Mouse (Mus musculus) heart, postnatal 14 days (tissue): ENCODE measurements around the gene Tle6. TPM values are rescaled to one million over a fixed set of nuclear protein-coding genes. Genes with fewer than 3 reads are reported as not detected.

ENCODE experiments used
- DNase-seq, 2 experiments: peaks; one replicate each; pipeline ENCODE4 v3.0.0; 2021 to 2022
- intact Hi-C: fragments of 180-260 bp; cut with DNase I; formaldehyde crosslinking; loops from one replicate; pipeline ENCODE4 v1.15.1; 2025
- total RNA-seq, 2 experiments: library from RNA; stranded (reverse); gene quantifications; 2 replicates each; pipeline ENCODE4 v1.2.3; 2021

Gene Tle6
- total RNA-seq, 2 experiments from 2014 or later = 8.0 to 10.2 TPM

GRCm38 (mm10) chr10:81548944-81549343, 51.9 kb downstream of the Tle6 start:
- intact Hi-C loops = loop anchor here (10.0 kb wide), 1 partner anchor 164 kb away; the partner anchor contains the start of genes Dohh, Gm48551 and Gm48552
- no peak for DNase-seq

- no peak for DNase-seq
- intact Hi-C loops = loop anchor here (10.0 kb wide), 1 partner anchor 162 kb away; the partner anchor contains the start of genes Dohh, Gm48551 and Gm48552
Observed at GRCm38 (mm10) chr10:81546788-81547571, 53.9 kb downstream of the Tle6 start.

DNA sequence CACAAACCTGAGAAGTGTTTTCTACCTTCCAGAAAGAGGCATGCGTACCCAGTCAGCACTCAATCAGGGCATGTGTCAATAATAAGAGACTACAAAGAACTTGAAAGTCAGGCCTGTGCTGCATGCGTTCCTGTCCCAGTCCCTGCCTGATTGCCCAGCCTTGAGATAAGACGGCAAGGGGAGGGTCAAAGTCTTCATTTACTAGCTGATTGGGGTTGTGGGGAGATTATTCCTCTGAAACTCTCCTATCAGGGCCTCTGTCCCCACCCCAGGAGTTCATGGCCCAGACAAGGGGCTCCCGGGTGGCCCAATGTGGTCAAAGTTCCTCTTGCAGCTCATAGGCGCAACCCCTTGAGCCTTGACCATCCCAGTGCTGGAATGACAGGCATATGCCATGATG, 54.5 kb downstream of the Tle6 start:
- DNase-seq = no peak
- intact Hi-C loops = loop anchor here (10.0 kb wide), 1 partner anchor 162 kb away; the partner anchor contains the start of genes Dohh, Gm48551 and Gm48552

GRCm38 (mm10) chr10:81545161-81545747, 55.6 kb downstream of the Tle6 start, which contains the start of gene Gna11:
Gene Gna11 (minus strand): TSS chr10:81545190.
- intact Hi-C loops = loop anchor here (10.0 kb wide), 1 partner anchor 160 kb away; the partner anchor contains the start of genes Dohh, Gm48551 and Gm48552

GRCm38 (mm10) chr10:81544296-81545160, 56.3 kb downstream of the Tle6 start:
- DNase-seq = no peak
- intact Hi-C loops = loop anchor here (10.0 kb wide), 1 partner anchor 160 kb away; the partner anchor contains the start of genes Dohh, Gm48551 and Gm48552

More at GRCm38 (mm10) chr10:81545161-81545747, 55.6 kb downstream of the Tle6 start, which contains the start of gene Gna11:
- peak; percentile 100 for DNase-seq

DNA sequence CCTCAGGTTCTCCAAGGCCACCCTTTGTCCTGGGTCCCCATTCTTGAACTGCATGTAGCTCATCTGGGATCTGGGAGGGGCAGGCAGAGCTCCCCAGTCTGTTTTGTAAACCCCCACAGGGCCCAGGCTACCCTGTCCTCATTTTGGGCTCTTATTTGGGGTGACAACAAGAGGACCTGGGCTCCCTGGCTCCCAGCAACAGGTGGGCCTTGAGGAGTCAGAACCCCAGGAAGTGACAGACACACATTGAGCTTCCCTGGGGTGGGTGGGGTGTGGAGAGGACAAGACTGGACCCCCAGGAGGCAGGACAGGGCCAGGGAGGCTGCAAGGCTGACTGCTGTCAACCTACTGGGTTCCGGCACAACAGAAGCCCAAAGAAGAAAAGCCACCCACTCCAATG, 57.2 kb downstream of the Tle6 start:
- intact Hi-C loops = loop anchor here (10.0 kb wide), 1 partner anchor 159 kb away; the partner anchor contains the start of genes Dohh, Gm48551 and Gm48552
- no peak for DNase-seq

DNA sequence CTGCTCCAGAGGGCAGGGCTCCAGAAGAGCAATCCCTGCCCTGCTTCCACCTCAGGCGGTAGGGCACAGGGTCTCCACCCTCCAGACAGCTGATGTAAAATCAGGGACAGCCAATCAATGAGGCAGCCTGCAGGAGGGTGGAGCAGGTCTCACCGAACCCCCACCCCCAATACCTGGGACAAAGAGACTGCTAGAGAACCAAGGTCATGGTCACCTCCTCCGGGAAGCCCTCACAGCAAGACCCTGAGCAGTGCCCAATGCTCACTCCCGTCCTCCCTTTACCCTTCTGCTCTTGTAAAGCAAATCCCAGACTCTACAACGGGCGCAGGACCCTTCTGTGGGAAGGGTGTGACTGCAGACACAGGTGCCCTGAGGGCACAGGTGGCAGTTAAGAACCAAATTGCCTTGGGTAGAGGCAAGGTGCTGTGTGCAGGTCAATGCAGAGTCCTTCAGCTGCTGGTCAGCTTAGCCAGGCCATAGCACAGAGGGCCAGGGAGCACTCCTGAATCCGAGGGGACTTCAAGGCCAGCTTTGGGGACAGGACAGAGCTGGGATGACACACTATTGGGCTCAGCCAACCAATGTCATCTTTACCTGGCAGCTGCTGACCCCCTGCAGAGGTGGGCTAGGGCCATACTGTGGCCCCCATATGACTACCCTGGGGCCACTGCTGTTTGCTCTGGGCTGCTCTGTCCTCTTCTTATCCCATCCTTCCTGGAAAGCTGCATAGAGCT, 58.0 kb downstream of the Tle6 start:
- intact Hi-C loops = loop anchor here (10.0 kb wide), 1 partner anchor 158 kb away; the partner anchor contains the start of genes Dohh, Gm48551 and Gm48552
- no peak for DNase-seq

- peak; percentile 75 to 80 for DNase-seq
- intact Hi-C loops = loop anchor here (10.0 kb wide), 1 partner anchor 157 kb away; the partner anchor contains the start of genes Dohh, Gm48551 and Gm48552
Observed at GRCm38 (mm10) chr10:81541803-81542202, 59.1 kb downstream of the Tle6 start.

DNA sequence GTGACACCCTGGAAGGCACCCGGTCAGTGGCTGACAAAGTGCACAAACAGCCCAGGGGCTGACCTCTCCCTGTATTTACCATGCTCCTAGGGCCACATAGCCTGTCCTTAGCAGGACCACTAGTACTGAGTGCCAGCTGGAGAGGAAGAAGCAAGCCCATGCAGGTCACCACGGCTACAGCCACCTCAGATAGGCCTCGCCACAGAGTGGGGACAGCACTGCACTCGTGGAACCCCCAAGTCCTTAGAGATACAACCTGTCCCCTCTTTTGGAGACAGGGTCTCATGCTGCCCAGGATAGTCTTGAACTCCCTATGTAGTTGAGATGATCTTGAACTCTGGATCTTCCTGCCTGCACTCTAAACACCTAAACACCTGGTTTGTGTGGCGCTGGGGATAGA, 59.5 kb downstream of the Tle6 start:
- DNase-seq = no peak
- intact Hi-C loops = loop anchor here (10.0 kb wide), 1 partner anchor 157 kb away; the partner anchor contains the start of genes Dohh, Gm48551 and Gm48552

Other genes starting within 250 kb of the Tle6 start
- gene Mfsd12, start 243.6 kb downstream of the Tle6 start, total RNA-seq = 10 to 100 TPM; 11.7 to 14.3 TPM
- 1 to 10 TPM; 1.2 to 1.3 TPM for gene 4930404N11Rik, start 235.3 kb downstream of the Tle6 start, total RNA-seq
- 10 to 100 TPM; 30.5 to 32.7 TPM for gene Fzr1, start 222.6 kb downstream of the Tle6 start, total RNA-seq
- 10 to 100 TPM; 47.6 to 55.3 TPM for gene Dohh, start 216.6 kb downstream of the Tle6 start, total RNA-seq
- gene Gm48551, start 216.6 kb downstream of the Tle6 start, total RNA-seq = under 1 TPM; 0.51 to 0.84 TPM
- gene Gm48552, start 212.1 kb downstream of the Tle6 start, total RNA-seq = under 1 TPM; 0.65 to 0.83 TPM
- 1 to 10 TPM; 1.9 to 2.0 TPM for gene Smim24, start 208.0 kb downstream of the Tle6 start, total RNA-seq
- 100 to 1,000 TPM; 133 TPM for gene Nfic, start 145.4 kb downstream of the Tle6 start, total RNA-seq
- under 1 TPM; 0.15 to 0.19 TPM for gene Celf5, start 118.4 kb downstream of the Tle6 start, total RNA-seq
- 10 to 100 TPM; 55.4 to 62.0 TPM for gene Ncln, start 104.7 kb downstream of the Tle6 start, total RNA-seq
- 1 to 10 TPM in 1 of 2 experiments, under 1 TPM in 1; 0.96 to 1.2 TPM for gene S1pr4, start 100.9 kb downstream of the Tle6 start, total RNA-seq
- gene Gna15, start 76.8 kb downstream of the Tle6 start, total RNA-seq = under 1 TPM; 0.73 to 0.76 TPM
- 10 to 100 TPM; 50.6 to 51.6 TPM for gene Gna11, start 55.9 kb downstream of the Tle6 start, total RNA-seq
- gene Aes, start 41.6 kb downstream of the Tle6 start, total RNA-seq = 100 to 1,000 TPM; 900 to 948 TPM
- 10 to 100 TPM in 1 of 2 experiments, 1 to 10 TPM in 1; 9.4 to 11.2 TPM for gene Tle2, start 26.5 kb downstream of the Tle6 start, total RNA-seq
- gene BC025920, start 5.2 kb upstream of the Tle6 start, total RNA-seq = 1 to 10 TPM; 1.8 to 2.2 TPM
- 10 to 100 TPM; 10.7 to 11.0 TPM for gene Sirt6, start 26.7 kb upstream of the Tle6 start, total RNA-seq
- gene Ankrd24, start 27.5 kb upstream of the Tle6 start, total RNA-seq = 10 to 100 TPM in 1 of 2 experiments, 1 to 10 TPM in 1; 9.4 to 10.9 TPM
- gene Gm10778, start 48.0 kb upstream of the Tle6 start, total RNA-seq = 1 to 10 TPM; 2.6 to 2.7 TPM
- gene Zfp433, start 103.8 kb upstream of the Tle6 start, total RNA-seq = 1 to 10 TPM; 4.8 to 5.4 TPM
- 1 to 10 TPM; 2.1 to 2.4 TPM for gene Gm3055, start 170.1 kb upstream of the Tle6 start, total RNA-seq
- 1 to 10 TPM; 1.8 TPM for gene Gm4767, start 211.1 kb upstream of the Tle6 start, total RNA-seq